Mouse (Mus musculus): ENCODE data around the gene Tlcd2. TPM values are rescaled to one million over a fixed set of nuclear protein-coding genes. Genes with fewer than 3 reads are reported as not detected.
A peak's percentile ranks its signal among the peaks of the same experiment; 100 is the strongest.

Gene Tlcd2
- total and polyA plus RNA-seq, 3 experiments: 0.40 to 0.81 TPM; not detected in 1

- TF ChIP-seq USF2 (conservative IDR thresholded peaks at IDR 0.05; ENCODE audit: low read depth, low read length) (no peak), POLR2AphosphoS2 (IDR thresholded peaks at IDR 0.05; ENCODE audit: low read depth, low read length) (peak; percentile 72; the same call in 1 of the 2 replicates), KAT2A (IDR thresholded peaks at IDR 0.05; ENCODE audit: insufficient replicate concordance, low read length) (peak; percentile 85; the same call in 1 of the 2 replicates), ZKSCAN1 (IDR thresholded peaks at IDR 0.05; ENCODE audit: borderline replicate concordance, low read depth, low read length) (no peak), E2F4 (IDR thresholded peaks at IDR 0.05; ENCODE audit: insufficient replicate concordance, low read depth, low read length) (peak; percentile 72; the same call in 1 of the 2 replicates), HCFC1 (IDR thresholded peaks at IDR 0.05; ENCODE audit: low read depth, low read length) (peak; percentile 90), EP300 (IDR thresholded peaks at IDR 0.05; ENCODE audit: low read length) (no peak), MAX (IDR thresholded peaks at IDR 0.05; ENCODE audit: low read length) (peak; percentile 35; the same call in 1 of the 2 replicates)
Observed at GRCm38 (mm10) chr11:75486601-75487285, 25.2 kb downstream of the Tlcd2 start, which contains the start of gene Prpf8 (continued).

DNA sequence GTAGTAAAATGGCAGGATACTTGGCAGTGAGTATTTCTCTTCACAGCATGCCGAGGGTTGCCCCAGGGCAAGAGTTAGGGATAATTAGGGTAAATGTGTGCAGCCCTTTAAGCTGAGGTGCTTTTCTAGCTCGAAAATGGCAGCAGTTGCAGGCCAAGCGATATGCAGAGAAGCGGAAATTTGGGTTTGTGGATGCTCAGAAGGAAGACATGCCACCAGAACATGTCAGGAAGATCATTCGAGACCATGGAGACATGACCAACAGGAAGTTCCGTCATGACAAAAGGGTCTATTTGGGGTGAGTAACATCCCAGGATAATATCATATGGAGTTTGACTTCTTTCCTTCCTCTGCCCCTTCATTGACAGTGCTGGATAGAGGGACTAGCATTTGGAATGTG, 26.0 kb downstream of the Tlcd2 start:
- Histone ChIP-seq H3K36me3 (replicated peaks in 1 of 2; ENCODE audit: control insufficient read depth in 1 of 2, insufficient read depth in 1 of 2, low read length in 1 of 2) (peaks cover 38 to 47% of the 10 kb centered on the region in 2 experiments), H3K27me3 (replicated peaks) (no peaks in the 10 kb centered on the region), H3K4me3 (replicated peaks in 1 of 3; ENCODE audit: low read depth in 2 of 3, low read length in 2 of 3, poor library complexity in 1 of 3) (peak overlapping the region; percentile 81 to 96 (median 83)), H3K4me2 (ENCODE audit: insufficient read depth, low read depth, poor library complexity, severe bottlenecking) (peak overlapping the region; percentile 90), H3K9ac (ENCODE audit: insufficient read depth, low read depth) (peak overlapping the region; percentile 97), H3K9me3 (replicated peaks; ENCODE audit: low read length) (no peaks in the 10 kb centered on the region), H3K79me2 (replicated peaks; ENCODE audit: control insufficient read depth, extremely low read depth, insufficient read depth, poor library complexity, severe bottlenecking) (peaks cover 36% of the 10 kb centered on the region), H3K4me1 (ENCODE audit: control insufficient read depth in 1 of 2, insufficient read depth in 2 of 2) (peaks cover 3 to 36% of the 10 kb centered on the region in 2 experiments), H3K27ac (ENCODE audit: insufficient read depth, low read depth) (no peak overlapping the region)
- in situ Hi-C loops (cut with MboI; ENCODE audit: low pct_ligation_motif_present, low pct_unique_long_range_greater_than_20kb, low sequenced_read_pairs): no loop called here
- no peak for TF ChIP-seq TBP (conservative IDR thresholded peaks at IDR 0.05; ENCODE audit: low read depth, low read length)
- TF ChIP-seq JUN (IDR thresholded peaks at IDR 0.05; ENCODE audit: insufficient read depth, low read depth, low read length): no peak
- no peak for TF ChIP-seq POLR2AphosphoS2 (IDR thresholded peaks at IDR 0.05; ENCODE audit: low read depth, low read length)
- TF ChIP-seq SMC3 (IDR thresholded peaks at IDR 0.05; ENCODE audit: low read depth, low read length): no peak
- no peak for TF ChIP-seq MAZ (IDR thresholded peaks at IDR 0.05; ENCODE audit: low read depth, low read length)
- TF ChIP-seq GABPA (IDR thresholded peaks at IDR 0.05; ENCODE audit: insufficient replicate concordance, low read depth, low read length): no peak
- no peak for TF ChIP-seq RAD21 (IDR thresholded peaks at IDR 0.05; ENCODE audit: low read depth, low read length)
- TF ChIP-seq UBTF (IDR thresholded peaks at IDR 0.05; ENCODE audit: low read depth, low read length): no peak
- no peak; the same call in 1 of the 2 replicates for TF ChIP-seq POLR2A (IDR thresholded peaks at IDR 0.05; ENCODE audit: low read depth, low read length)
- no peak for TF ChIP-seq NRF1 (IDR thresholded peaks at IDR 0.05; ENCODE audit: low read depth, low read length)
- TF ChIP-seq ZNF384 (IDR thresholded peaks at IDR 0.05; ENCODE audit: low read depth, low read length): no peak
- no peak for TF ChIP-seq ETS1 (conservative IDR thresholded peaks at IDR 0.05; ENCODE audit: low read depth, low read length)
- no peak for TF ChIP-seq EP300 (IDR thresholded peaks at IDR 0.05; ENCODE audit: low read length)
- no peak for TF ChIP-seq IRF4 (IDR thresholded peaks at IDR 0.05; ENCODE audit: low read depth, low read length)
- dilution Hi-C loops (cut with MboI; ENCODE audit: extremely low pct_ligation_motif_present, extremely low pct_unique_long_range_greater_than_20kb, low sequenced_read_pairs): no loop called here
- DNase-seq (ENCODE audit: extremely low read depth): peak; percentile 39
